Mouse (Mus musculus): ENCODE measurements at regions not wholly inside any gene's neighbourhood (a gene's known extent, or its start where the extent isn't known, plus 50 kb on each side); places are given as distances from the start of the nearest gene placed in this dataset.

DNA sequence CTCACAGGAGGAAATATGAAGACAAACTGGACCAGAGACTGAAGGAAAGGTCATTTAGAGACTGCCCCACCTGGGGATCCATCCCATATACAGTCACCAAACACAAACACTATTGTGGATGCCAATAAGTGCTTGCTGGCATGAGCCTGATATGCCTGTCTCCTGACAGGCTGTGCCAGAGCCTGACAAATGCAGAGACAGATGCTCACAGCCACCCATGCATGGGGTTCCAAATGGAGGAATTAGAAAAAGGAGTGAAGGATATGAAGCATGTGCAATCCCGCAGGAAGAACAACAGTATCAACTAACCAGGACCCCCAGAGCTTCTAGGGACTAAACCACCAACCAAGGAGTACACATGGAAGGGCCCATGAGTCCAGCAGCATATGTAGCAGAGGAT is 505.9 kb downstream of the Gm6685 start:
- Histone ChIP-seq H3K9ac (ENCODE audit: low read depth, low read length) (no peak overlapping the region), H3K4me3 (ENCODE audit: low read depth, low read length) (no peak overlapping the region), H3K36me3 (ENCODE audit: control insufficient read depth, insufficient read depth, low read length) (no peaks in the 10 kb centered on the region), H3K27ac (ENCODE audit: low read depth, low read length) (no peak overlapping the region), H3K4me1 (replicated peaks; ENCODE audit: control insufficient read depth, insufficient read depth, low read length) (no peaks in the 10 kb centered on the region), H3K4me2 (replicated peaks; ENCODE audit: low read depth, low read length) (no peak overlapping the region), H3K9me3 (ENCODE audit: control insufficient read depth, low read length) (no peaks in the 10 kb centered on the region), H3K27me3 (ENCODE audit: control insufficient read depth, insufficient read depth, low read length) (no peaks in the 10 kb centered on the region)
- DNase-seq (ENCODE audit: low spot score) (no peak), ATAC-seq (ENCODE audit: low FRiP score) (no peak)
- WGBS: 91% methylated on average over 1 of the region's 1 CpGs

DNA sequence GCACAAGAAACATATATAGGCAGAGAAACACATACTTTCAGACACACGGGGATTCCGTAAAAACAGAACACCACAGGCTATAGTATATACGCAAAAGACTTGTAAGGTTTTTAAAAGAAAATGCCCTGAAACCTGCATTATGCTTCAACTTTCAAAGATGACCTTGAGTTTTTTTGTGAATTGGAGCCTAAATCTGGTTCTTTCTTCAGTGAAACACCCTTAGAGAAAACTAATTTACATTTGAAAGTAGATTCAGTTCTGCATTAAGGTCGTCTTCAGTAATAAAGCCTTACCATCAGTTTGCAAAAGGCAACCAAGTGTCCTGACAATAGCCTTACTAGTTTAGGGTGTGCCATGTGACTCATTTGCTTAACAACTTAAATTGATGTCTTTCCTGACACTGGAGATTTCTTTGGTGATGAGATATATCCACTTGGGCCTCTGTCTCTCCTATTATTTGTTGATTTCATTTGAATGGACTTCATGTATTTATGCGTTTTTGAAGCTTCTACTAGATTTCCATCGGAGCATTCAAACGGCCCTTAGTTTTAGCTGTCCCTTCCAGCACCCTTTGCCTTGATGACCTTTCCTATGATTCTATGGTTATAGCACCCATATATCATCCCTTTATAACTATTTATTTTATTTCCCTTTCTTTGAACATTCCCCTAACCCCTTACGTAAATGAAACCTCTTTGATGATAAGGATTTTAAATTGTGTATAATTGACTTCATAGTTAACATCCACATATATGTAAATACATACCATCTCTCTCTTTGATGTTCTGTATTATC is 539.6 kb downstream of the Gm6685 start:
- ATAC-seq (ENCODE audit: low FRiP score): no peak
- Histone ChIP-seq H3K9ac (ENCODE audit: low read depth, low read length) (no peak overlapping the region), H3K9me3 (ENCODE audit: control insufficient read depth, low read length) (no peaks in the 10 kb centered on the region), H3K36me3 (ENCODE audit: control insufficient read depth, insufficient read depth, low read length) (no peaks in the 10 kb centered on the region), H3K4me2 (replicated peaks; ENCODE audit: low read depth, low read length) (no peak overlapping the region), H3K4me1 (replicated peaks; ENCODE audit: control insufficient read depth, insufficient read depth, low read length) (no peaks in the 10 kb centered on the region), H3K27me3 (ENCODE audit: control insufficient read depth, insufficient read depth, low read length) (no peaks in the 10 kb centered on the region), H3K4me3 (ENCODE audit: low read depth, low read length) (no peak overlapping the region), H3K27ac (ENCODE audit: low read depth, low read length) (no peak overlapping the region)
- DNase-seq (ENCODE audit: low spot score): no peak
- WGBS: 77% methylated on average over 8 of the region's 8 CpGs

DNA sequence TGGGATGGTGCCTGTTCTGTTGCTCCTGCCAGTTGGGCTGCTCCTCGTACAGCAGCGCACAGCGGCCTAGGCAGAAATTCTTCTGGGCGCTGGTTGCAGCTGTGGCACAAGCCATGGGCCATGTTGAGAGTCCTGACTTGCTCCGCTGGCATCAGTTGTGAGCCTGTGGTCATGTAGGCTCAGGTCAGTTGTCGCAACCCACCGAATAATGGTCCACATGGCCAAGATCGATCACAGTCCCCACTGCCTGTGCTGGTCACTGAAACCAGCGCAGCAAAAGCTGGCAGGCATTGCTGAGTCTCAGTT is 585.8 kb downstream of the Gm6685 start:
- Histone ChIP-seq H3K36me3 (ENCODE audit: control insufficient read depth, insufficient read depth, low read length) (no peaks in the 10 kb centered on the region), H3K9ac (ENCODE audit: low read depth, low read length) (no peak overlapping the region), H3K27ac (ENCODE audit: low read depth, low read length) (no peak overlapping the region), H3K4me1 (replicated peaks; ENCODE audit: control insufficient read depth, insufficient read depth, low read length) (no peaks in the 10 kb centered on the region), H3K27me3 (ENCODE audit: control insufficient read depth, insufficient read depth, low read length) (no peaks in the 10 kb centered on the region), H3K9me3 (ENCODE audit: control insufficient read depth, low read length) (no peaks in the 10 kb centered on the region), H3K4me2 (replicated peaks; ENCODE audit: low read depth, low read length) (no peak overlapping the region), H3K4me3 (ENCODE audit: low read depth, low read length) (no peak overlapping the region)
- peak; percentile 33; the same call in 1 of the 2 replicates for ATAC-seq (ENCODE audit: low FRiP score)
- WGBS: 74% methylated on average over 9 of the region's 9 CpGs
- no peak for DNase-seq (ENCODE audit: low spot score)

DNA sequence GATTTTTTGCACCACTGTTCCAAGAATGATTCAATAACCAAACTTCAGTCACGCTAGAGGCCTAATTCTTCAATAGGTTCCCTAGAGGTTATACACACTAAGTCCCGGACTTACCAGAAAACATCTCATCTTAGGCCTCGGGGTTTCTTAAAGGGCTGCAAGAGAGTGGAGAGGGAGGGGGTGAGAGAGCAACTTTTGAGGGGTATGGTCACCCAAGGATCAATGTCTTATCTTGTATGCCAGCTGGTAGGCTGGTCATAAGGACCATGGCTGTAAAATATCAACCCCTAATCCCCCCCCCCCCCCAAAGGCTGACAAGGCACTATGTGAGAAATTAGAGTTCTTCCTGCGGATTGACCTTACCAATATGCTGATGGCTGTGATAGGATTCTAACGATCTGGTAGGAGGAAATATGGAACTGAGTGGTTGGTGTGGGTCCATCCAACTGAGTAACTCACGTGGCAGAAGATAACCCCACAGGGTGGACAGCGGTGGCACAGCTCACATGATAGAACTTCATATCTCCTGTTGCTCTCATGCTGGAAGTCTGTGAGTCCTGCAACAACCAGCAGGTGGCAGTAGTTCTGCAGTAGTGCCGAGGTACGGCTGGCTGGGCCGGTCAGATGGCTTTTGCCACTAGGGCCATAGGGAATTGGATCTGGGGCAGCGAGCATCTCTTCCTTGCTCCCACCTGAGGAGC is 586.3 kb downstream of the Gm6685 start:
- 49% methylated on average over 11 of the region's 11 CpGs for WGBS

DNA sequence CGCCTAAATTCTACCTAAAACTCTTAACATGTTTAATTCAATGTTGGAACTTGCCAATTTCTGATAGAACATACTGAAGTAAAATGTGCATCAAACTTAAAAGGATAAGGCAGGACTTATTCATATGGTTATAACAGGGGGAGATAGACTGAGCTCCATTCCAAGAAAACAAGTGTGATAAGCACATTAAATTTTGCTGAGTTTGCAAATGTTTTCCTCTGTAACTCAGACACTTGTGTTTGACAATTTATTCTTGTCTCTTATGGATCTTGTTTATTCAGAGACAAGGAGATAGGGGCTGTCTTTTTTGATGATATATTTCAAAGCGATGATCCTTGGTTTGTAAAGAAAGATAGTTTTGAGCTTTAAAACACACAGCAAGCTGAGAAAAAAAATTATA is 613.6 kb downstream of the Gm6685 start:
- no peaks in the 10 kb centered on the region for H3K4me1 ChIP-seq (replicated peaks; ENCODE audit: control insufficient read depth, insufficient read depth, low read length)
- ATAC-seq (ENCODE audit: low FRiP score): no peak
- H3K9me3 ChIP-seq (ENCODE audit: control insufficient read depth, low read length): no peaks in the 10 kb centered on the region

More for the DNA sequence above, 586.3 kb downstream of the Gm6685 start:
- DNase-seq (ENCODE audit: low spot score): peak; percentile 75
- Histone ChIP-seq H3K4me2 (replicated peaks; ENCODE audit: low read depth, low read length) (no peak overlapping the region), H3K9me3 (ENCODE audit: control insufficient read depth, low read length) (no peaks in the 10 kb centered on the region), H3K4me3 (ENCODE audit: low read depth, low read length) (no peak overlapping the region), H3K9ac (ENCODE audit: low read depth, low read length) (no peak overlapping the region), H3K4me1 (replicated peaks; ENCODE audit: control insufficient read depth, insufficient read depth, low read length) (no peaks in the 10 kb centered on the region), H3K27ac (ENCODE audit: low read depth, low read length) (no peak overlapping the region), H3K27me3 (ENCODE audit: control insufficient read depth, insufficient read depth, low read length) (no peaks in the 10 kb centered on the region), H3K36me3 (ENCODE audit: control insufficient read depth, insufficient read depth, low read length) (no peaks in the 10 kb centered on the region)
- ATAC-seq (ENCODE audit: low FRiP score): peak; percentile 85

DNA sequence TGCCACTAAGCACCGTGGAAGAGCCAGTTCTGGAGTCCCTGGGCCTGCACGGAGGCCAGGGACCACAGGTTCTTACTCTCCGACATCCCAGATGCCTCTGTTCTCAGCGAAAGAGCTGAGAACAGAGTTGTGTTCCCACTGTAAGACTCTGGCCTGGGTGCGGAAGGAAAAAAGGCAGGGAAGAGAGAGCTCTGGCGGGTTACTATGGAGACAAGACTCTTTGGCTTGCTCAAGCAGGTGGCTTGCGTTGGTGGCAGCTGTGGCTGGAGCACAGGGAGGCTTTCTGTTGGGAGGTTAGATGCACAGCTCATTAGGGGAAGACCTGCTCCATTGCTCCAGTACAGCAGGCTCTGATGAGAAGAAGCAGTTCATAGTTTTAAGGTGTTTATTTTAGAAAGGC is 618.3 kb downstream of the Gm6685 start:
- no peak overlapping the region for H3K27ac ChIP-seq (ENCODE audit: low read depth, low read length)
- no peak overlapping the region for H3K9ac ChIP-seq (ENCODE audit: low read depth, low read length)
- ATAC-seq (ENCODE audit: low FRiP score) (no peak), DNase-seq (ENCODE audit: low spot score) (no peak)
- H3K36me3 ChIP-seq (ENCODE audit: control insufficient read depth, insufficient read depth, low read length): no peaks in the 10 kb centered on the region
- WGBS: 70% methylated on average over 7 of the region's 7 CpGs
- H3K4me3 ChIP-seq (ENCODE audit: low read depth, low read length): no peak overlapping the region
- no peak overlapping the region for H3K4me2 ChIP-seq (replicated peaks; ENCODE audit: low read depth, low read length)
- no peaks in the 10 kb centered on the region for H3K27me3 ChIP-seq (ENCODE audit: control insufficient read depth, insufficient read depth, low read length)
- H3K9me3 ChIP-seq (ENCODE audit: control insufficient read depth, low read length): no peaks in the 10 kb centered on the region
- no peaks in the 10 kb centered on the region for H3K4me1 ChIP-seq (replicated peaks; ENCODE audit: control insufficient read depth, insufficient read depth, low read length)

More for the DNA sequence above, 613.6 kb downstream of the Gm6685 start:
- no peak overlapping the region for H3K9ac ChIP-seq (ENCODE audit: low read depth, low read length)
- H3K4me3 ChIP-seq (ENCODE audit: low read depth, low read length): no peak overlapping the region
- no peak overlapping the region for H3K27ac ChIP-seq (ENCODE audit: low read depth, low read length)
- H3K4me2 ChIP-seq (replicated peaks; ENCODE audit: low read depth, low read length): no peak overlapping the region
- DNase-seq (ENCODE audit: low spot score): no peak
- WGBS: 90% methylated on average over 2 of the region's 2 CpGs
- no peaks in the 10 kb centered on the region for H3K27me3 ChIP-seq (ENCODE audit: control insufficient read depth, insufficient read depth, low read length)
- H3K36me3 ChIP-seq (ENCODE audit: control insufficient read depth, insufficient read depth, low read length): no peaks in the 10 kb centered on the region

DNA sequence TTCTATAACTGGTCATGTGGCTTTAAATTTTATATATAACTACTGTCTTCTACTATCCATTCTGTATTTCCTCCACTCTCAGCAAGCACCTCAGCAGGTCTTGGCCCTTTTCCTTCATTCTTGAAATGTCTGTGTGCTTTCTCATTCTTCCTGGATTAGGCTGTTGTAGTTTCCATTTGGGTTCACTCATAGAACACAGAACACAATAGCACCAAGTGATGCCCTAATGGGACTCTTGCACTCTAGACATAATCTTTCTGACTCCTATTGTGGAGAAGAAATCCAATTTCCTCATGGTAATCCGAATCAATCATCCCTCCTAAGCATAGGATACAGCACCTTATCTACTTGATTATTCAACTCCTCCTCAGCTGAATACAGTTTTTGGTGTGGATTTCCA is 667.2 kb downstream of the Gm6685 start:
- H3K4me2 ChIP-seq (replicated peaks; ENCODE audit: low read depth, low read length): no peak overlapping the region

More for the DNA sequence above, 667.2 kb downstream of the Gm6685 start:
- Histone ChIP-seq H3K9ac (ENCODE audit: low read depth, low read length) (no peak overlapping the region), H3K4me3 (ENCODE audit: low read depth, low read length) (no peak overlapping the region), H3K27me3 (ENCODE audit: control insufficient read depth, insufficient read depth, low read length) (no peaks in the 10 kb centered on the region), H3K9me3 (ENCODE audit: control insufficient read depth, low read length) (no peaks in the 10 kb centered on the region), H3K36me3 (ENCODE audit: control insufficient read depth, insufficient read depth, low read length) (no peaks in the 10 kb centered on the region), H3K4me1 (replicated peaks; ENCODE audit: control insufficient read depth, insufficient read depth, low read length) (no peaks in the 10 kb centered on the region), H3K27ac (ENCODE audit: low read depth, low read length) (no peak overlapping the region)
- no peak for ATAC-seq (ENCODE audit: low FRiP score)
- 76% methylated on average over 1 of the region's 1 CpGs for WGBS
- no peak for DNase-seq (ENCODE audit: low spot score)

All from hindbrain, embryonic 11.5 days (tissue).